ENCODE assay signal across 9 mouse cellular contexts in the genomic region with DNA sequence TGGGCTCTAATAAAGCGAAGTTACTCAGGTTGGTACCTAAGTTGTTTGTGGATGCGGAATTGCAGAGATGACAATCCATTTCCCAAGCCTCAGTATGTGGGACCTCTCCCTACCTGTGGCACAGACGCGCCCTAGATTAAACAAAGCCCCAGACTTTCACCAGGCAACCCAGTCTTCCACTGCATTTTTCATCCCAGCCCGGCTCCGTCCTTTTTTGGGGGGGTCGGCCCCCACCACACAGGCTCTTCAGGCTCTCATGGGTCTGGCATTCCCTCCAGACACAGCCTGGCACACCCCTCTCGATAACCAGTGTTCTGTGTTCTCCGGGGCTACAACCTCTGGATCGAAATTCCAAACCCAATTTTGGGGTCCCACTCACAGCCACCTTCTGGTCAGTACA. TPM values are rescaled to one million over a fixed set of nuclear protein-coding genes. Genes with fewer than 3 reads are reported as not detected.
DNase-seq lines count a peak whose midpoint lies in the region; ATAC-seq and TF ChIP-seq lines count a peak whose summit lies in the region.
"Had no signal": no experiment of that assay in that cellular context is flagged by ENCODE, and none has a peak within 500 bp of the region (broad histone marks: within the 10 kb centered on the region; RNA-seq: fewer than 3 reads in every experiment).

No protein-coding gene starts in this region.

- H3K27me3 ChIP-seq in heart, postnatal 0 days (ENCODE audit: control insufficient read depth, insufficient read depth, low read length), result no peaks in the 10 kb centered on the region
- H3K27me3 ChIP-seq in embryonic facial prominence, embryonic 10.5 days (replicated peaks; ENCODE audit: low read depth, poor library complexity, severe bottlenecking), result no peaks in the 10 kb centered on the region
- no peaks in the 10 kb centered on the region for H3K27me3 ChIP-seq in hindbrain, embryonic 16.5 days (replicated peaks; ENCODE audit: control insufficient read depth, insufficient read depth, low read length)
- H3K27me3 ChIP-seq in midbrain, embryonic 15.5 days (replicated peaks), result no peaks in the 10 kb centered on the region

- 6% methylated on average over 10 of the region's 10 CpGs for WGBS in heart, postnatal 0 days
- 8% methylated on average over 10 of the region's 10 CpGs for WGBS in embryonic facial prominence, embryonic 10.5 days
- WGBS in hindbrain, embryonic 16.5 days, result 5% methylated on average over 10 of the region's 10 CpGs
- WGBS in midbrain, embryonic 15.5 days, result 7% methylated on average over 10 of the region's 10 CpGs

- TF ChIP-seq CTCF in heart, postnatal 0 days (IDR thresholded peaks at IDR 0.05; ENCODE audit: low read depth), result no peak

- H3K36me3 ChIP-seq in heart, postnatal 0 days (replicated peaks; ENCODE audit: control insufficient read depth, insufficient read depth, low read length), result no peaks in the 10 kb centered on the region
- H3K36me3 ChIP-seq in embryonic facial prominence, embryonic 10.5 days (replicated peaks), result no peaks in the 10 kb centered on the region
- no peaks in the 10 kb centered on the region for H3K36me3 ChIP-seq in hindbrain, embryonic 16.5 days (ENCODE audit: control insufficient read depth, insufficient read depth, low read length)
- H3K36me3 ChIP-seq in midbrain, embryonic 15.5 days (replicated peaks), result no peaks in the 10 kb centered on the region

- H3K27ac ChIP-seq in heart, postnatal 0 days (ENCODE audit: low read depth), result no peak overlapping the region
- peak overlapping the region; percentile 90 for H3K27ac ChIP-seq in embryonic facial prominence, embryonic 10.5 days (replicated peaks)
- H3K27ac ChIP-seq in hindbrain, embryonic 16.5 days (ENCODE audit: low read depth, low read length), result peak overlapping the region; percentile 78
- H3K27ac ChIP-seq in midbrain, embryonic 15.5 days, result peak overlapping the region; percentile 85

- H3K9me3 ChIP-seq in heart, postnatal 0 days (replicated peaks; ENCODE audit: control insufficient read depth, low read length), result no peaks in the 10 kb centered on the region
- H3K9me3 ChIP-seq in embryonic facial prominence, embryonic 10.5 days, result no peaks in the 10 kb centered on the region
- H3K9me3 ChIP-seq in hindbrain, embryonic 16.5 days (ENCODE audit: control insufficient read depth, low read length), result no peaks in the 10 kb centered on the region
- no peaks in the 10 kb centered on the region for H3K9me3 ChIP-seq in midbrain, embryonic 15.5 days

- TF ChIP-seq EP300 in heart, postnatal 0 days (IDR thresholded peaks at IDR 0.05; ENCODE audit: low read depth), result no peak

- intact Hi-C loops in heart, postnatal 36 days (cut with DNase I), result loop anchor here (5.0 kb wide), 1 partner anchor 108 kb away; no protein-coding TSS in a partner anchor

- no peak for DNase-seq in heart, postnatal 0 days (ENCODE audit: low spot score)
- DNase-seq in heart, postnatal 36 days, result no peak
- DNase-seq in embryonic facial prominence, embryonic 10.5 days (ENCODE audit: low spot score), result peak; percentile 18
- no peak for DNase-seq in urinary bladder, postnatal 4 days (ENCODE audit: low spot score in 2 of 2)
- DNase-seq in embryo, embryonic 10.5 days (ENCODE audit: low spot score), result no peak

- H3K4me2 ChIP-seq in heart, postnatal 0 days (ENCODE audit: low read depth, low read length), result peak overlapping the region; percentile 75
- peak overlapping the region; percentile 86 for H3K4me2 ChIP-seq in hindbrain, embryonic 16.5 days (ENCODE audit: low read length)
- peak overlapping the region; percentile 92 for H3K4me2 ChIP-seq in midbrain, embryonic 15.5 days

- H3K4me3 ChIP-seq in heart, postnatal 0 days (ENCODE audit: low read depth, low read length), result peak overlapping the region; percentile 55
- peak overlapping the region; percentile 87 for H3K4me3 ChIP-seq in embryonic facial prominence, embryonic 10.5 days
- H3K4me3 ChIP-seq in hindbrain, embryonic 16.5 days (ENCODE audit: low read length), result peak overlapping the region; percentile 90
- peak overlapping the region; percentile 74 for H3K4me3 ChIP-seq in midbrain, embryonic 15.5 days

- H3K9ac ChIP-seq in heart, postnatal 0 days (replicated peaks; ENCODE audit: low read depth, low read length), result 0 out of 2 replicates have a peak overlapping the region, but pooled peaks have one; percentile 18
- H3K9ac ChIP-seq in hindbrain, embryonic 16.5 days (ENCODE audit: low read depth, low read length), result peak overlapping the region; percentile 94
- peak overlapping the region; percentile 80 for H3K9ac ChIP-seq in midbrain, embryonic 15.5 days

- ATAC-seq in heart, postnatal 0 days (ENCODE audit: insufficient read depth, low read depth), result no peak
- ATAC-seq in hindbrain, embryonic 16.5 days, result no peak
- ATAC-seq in midbrain, embryonic 15.5 days (replicated peaks), result peak; percentile 1; the same call in 1 of the 2 replicates
- ATAC-seq in CD4-positive, CD25-positive, alpha-beta regulatory T cell, adult 4 months, result no peak

- H3K4me1 ChIP-seq in heart, postnatal 0 days (ENCODE audit: control insufficient read depth, insufficient read depth), result peaks cover 10% of the 10 kb centered on the region
- H3K4me1 ChIP-seq in embryonic facial prominence, embryonic 10.5 days, result peaks cover 23% of the 10 kb centered on the region
- peaks cover 14% of the 10 kb centered on the region for H3K4me1 ChIP-seq in hindbrain, embryonic 16.5 days (ENCODE audit: control insufficient read depth, insufficient read depth, low read depth, low read length)
- H3K4me1 ChIP-seq in midbrain, embryonic 15.5 days, result peaks cover 23% of the 10 kb centered on the region

RNA-seq across cellular contexts. Expression of gene Morn4, which starts 0.5 kb away (rescaled TPM):
- total RNA-seq in heart, postnatal 0 days (2014; rRNA removed; ENCODE audit: low replicate concordance), result 1.7 and 2.3 TPM in 2 replicates
- polyA plus RNA-seq in heart, postnatal 0 days (2015; fragmentation: Nextera tagmentation; extraction: Ambion mirVana), result 5.2 and 5.7 TPM in 2 replicates
- total RNA-seq in heart, postnatal 36 days (2021), result 1 to 10 TPM; 2.5 to 2.9 TPM
- 47.9 and 48.1 TPM in 2 replicates for polyA plus RNA-seq in embryonic facial prominence, embryonic 10.5 days (2016; fragmentation: Nextera tagmentation; extraction: Ambion mirVana)
- polyA plus RNA-seq in hindbrain, embryonic 16.5 days (2015; fragmentation: Nextera tagmentation; extraction: Ambion mirVana), result 137 and 139 TPM in 2 replicates
- 154 and 162 TPM in 2 replicates for polyA plus RNA-seq in midbrain, embryonic 15.5 days (2015; fragmentation: Nextera tagmentation; extraction: Ambion mirVana)
- polyA plus RNA-seq in CD4-positive, CD25-positive, alpha-beta regulatory T cell, adult 4 months (2017; shearing (Covaris generic)), result under 1 TPM in 1 of 2 experiments, not detected in 1; 0.52 TPM

RNA-seq across cellular contexts. Expression of gene Pi4k2a, which starts 4.6 kb away (rescaled TPM):
- total RNA-seq in heart, postnatal 0 days (2014; rRNA removed; ENCODE audit: low replicate concordance), result 6.7 and 6.9 TPM in 2 replicates
- 12.6 and 13.4 TPM in 2 replicates for polyA plus RNA-seq in heart, postnatal 0 days (2015; fragmentation: Nextera tagmentation; extraction: Ambion mirVana)
- total RNA-seq in heart, postnatal 36 days (2021), result 10 to 100 TPM; 19.6 to 25.4 TPM
- polyA plus RNA-seq in embryonic facial prominence, embryonic 10.5 days (2016; fragmentation: Nextera tagmentation; extraction: Ambion mirVana), result 28.0 and 30.2 TPM in 2 replicates
- polyA plus RNA-seq in hindbrain, embryonic 16.5 days (2015; fragmentation: Nextera tagmentation; extraction: Ambion mirVana), result 9.6 and 23.9 TPM in 2 replicates
- polyA plus RNA-seq in midbrain, embryonic 15.5 days (2015; fragmentation: Nextera tagmentation; extraction: Ambion mirVana), result 30.1 and 30.6 TPM in 2 replicates
- polyA plus RNA-seq in CD4-positive, CD25-positive, alpha-beta regulatory T cell, adult 4 months (2017; shearing (Covaris generic)), result 10 to 100 TPM; 11.4 to 17.4 TPM

RNA-seq across cellular contexts. Expression of gene 4933411K16Rik, which starts 33.6 kb away (rescaled TPM):
- 0.15 TPM in 1 of 2 replicates, not detected in the other for total RNA-seq in heart, postnatal 0 days (2014; rRNA removed; ENCODE audit: low replicate concordance)
- not detected in 2 replicates for polyA plus RNA-seq in heart, postnatal 0 days (2015; fragmentation: Nextera tagmentation; extraction: Ambion mirVana)
- not detected for total RNA-seq in heart, postnatal 36 days (2021)
- polyA plus RNA-seq in embryonic facial prominence, embryonic 10.5 days (2016; fragmentation: Nextera tagmentation; extraction: Ambion mirVana), result 0.17 TPM in 1 of 2 replicates, not detected in the other
- polyA plus RNA-seq in hindbrain, embryonic 16.5 days (2015; fragmentation: Nextera tagmentation; extraction: Ambion mirVana), result not detected in 2 replicates
- polyA plus RNA-seq in midbrain, embryonic 15.5 days (2015; fragmentation: Nextera tagmentation; extraction: Ambion mirVana), result not detected in 2 replicates
- polyA plus RNA-seq in CD4-positive, CD25-positive, alpha-beta regulatory T cell, adult 4 months (2017; shearing (Covaris generic)), result not detected
- total RNA-seq: common myeloid progenitor, adult 5-6 weeks had no signal

RNA-seq across cellular contexts. Expression of gene Hoga1, which starts 40.3 kb away (rescaled TPM):
- 1.2 and 1.3 TPM in 2 replicates for total RNA-seq in heart, postnatal 0 days (2014; rRNA removed; ENCODE audit: low replicate concordance)
- 1.4 and 1.5 TPM in 2 replicates for polyA plus RNA-seq in heart, postnatal 0 days (2015; fragmentation: Nextera tagmentation; extraction: Ambion mirVana)
- 1 to 10 TPM; 1.4 to 1.7 TPM for total RNA-seq in heart, postnatal 36 days (2021)
- 1.1 and 1.3 TPM in 2 replicates for polyA plus RNA-seq in embryonic facial prominence, embryonic 10.5 days (2016; fragmentation: Nextera tagmentation; extraction: Ambion mirVana)
- polyA plus RNA-seq in hindbrain, embryonic 16.5 days (2015; fragmentation: Nextera tagmentation; extraction: Ambion mirVana), result 2.0 and 2.4 TPM in 2 replicates
- polyA plus RNA-seq in midbrain, embryonic 15.5 days (2015; fragmentation: Nextera tagmentation; extraction: Ambion mirVana), result 1.1 and 1.3 TPM in 2 replicates
- polyA plus RNA-seq in CD4-positive, CD25-positive, alpha-beta regulatory T cell, adult 4 months (2017; shearing (Covaris generic)), result not detected
- total RNA-seq: common myeloid progenitor, adult 5-6 weeks had no signal

RNA-seq across cellular contexts. Expression of gene Avpi1, which starts 43.2 kb away (rescaled TPM):
- 39.9 and 52.6 TPM in 2 replicates for total RNA-seq in heart, postnatal 0 days (2014; rRNA removed; ENCODE audit: low replicate concordance)
- 43.0 and 46.0 TPM in 2 replicates for polyA plus RNA-seq in heart, postnatal 0 days (2015; fragmentation: Nextera tagmentation; extraction: Ambion mirVana)
- 10 to 100 TPM; 11.0 to 11.3 TPM for total RNA-seq in heart, postnatal 36 days (2021)
- 23.5 and 24.5 TPM in 2 replicates for polyA plus RNA-seq in embryonic facial prominence, embryonic 10.5 days (2016; fragmentation: Nextera tagmentation; extraction: Ambion mirVana)
- polyA plus RNA-seq in hindbrain, embryonic 16.5 days (2015; fragmentation: Nextera tagmentation; extraction: Ambion mirVana), result 12.2 and 12.6 TPM in 2 replicates
- polyA plus RNA-seq in midbrain, embryonic 15.5 days (2015; fragmentation: Nextera tagmentation; extraction: Ambion mirVana), result 6.3 and 7.3 TPM in 2 replicates
- polyA plus RNA-seq in CD4-positive, CD25-positive, alpha-beta regulatory T cell, adult 4 months (2017; shearing (Covaris generic)), result 1 to 10 TPM; 4.5 to 7.2 TPM

Comparison
In these comparisons a context has a peak if more than half of its experiments do, and no peak if none do; other contexts are left out.
1. H3K9ac ChIP-seq: peak in every context shown above with its lines; median percentile 94 in hindbrain, embryonic 16.5 days; 80 in midbrain, embryonic 15.5 days; 18 in heart, postnatal 0 days.